Mouse (Mus musculus) heart, postnatal 10 days (tissue): ENCODE results near the gene Olfr937. TPM values are rescaled to one million over a fixed set of nuclear protein-coding genes. Genes with fewer than 3 reads are reported as not detected.

Experiments
- DNase-seq, 2 experiments: peaks; one replicate each; pipeline ENCODE4 v3.0.0; 2021
- intact Hi-C: fragments of 180-260 bp; cut with DNase I; formaldehyde crosslinking; loops from one replicate; pipeline ENCODE4 v1.15.1; 2025
- microRNA-seq, 2 experiments: library from miRNA; unstranded; fragments of <30 nt; microRNA quantifications; one replicate each; pipeline ENCODE4 v1.2.0; 2022
- total RNA-seq, 2 experiments: library from RNA; stranded (reverse); gene quantifications; 2 replicates each; pipeline ENCODE4 v1.2.3; 2021

Olfr937 gene
- total RNA-seq = not detected

DNA sequence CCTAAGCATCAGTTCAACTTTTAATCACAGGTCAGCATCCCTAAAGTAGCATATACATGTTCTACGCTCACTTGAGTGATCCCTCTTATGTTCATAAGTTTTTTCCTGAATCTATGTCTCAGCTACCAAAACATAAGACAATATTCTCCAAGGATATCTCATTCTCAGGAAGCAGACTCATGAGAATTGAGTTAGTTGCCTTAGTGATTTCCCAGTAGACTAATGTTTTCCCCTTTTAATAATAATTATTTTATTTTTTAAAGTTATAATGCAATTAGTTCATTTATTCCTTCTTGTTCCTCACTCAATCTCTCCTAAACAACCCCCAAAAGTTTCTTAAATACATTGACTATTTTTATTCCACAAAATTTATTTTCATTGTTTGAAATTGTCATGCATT, at the start of gene Olfr937:
Gene Olfr937, minus strand, starts transcription at position 101 of the 400 bp plus-strand sequence.
- intact Hi-C loops = no loop called here
- DNase-seq = no peak

DNA sequence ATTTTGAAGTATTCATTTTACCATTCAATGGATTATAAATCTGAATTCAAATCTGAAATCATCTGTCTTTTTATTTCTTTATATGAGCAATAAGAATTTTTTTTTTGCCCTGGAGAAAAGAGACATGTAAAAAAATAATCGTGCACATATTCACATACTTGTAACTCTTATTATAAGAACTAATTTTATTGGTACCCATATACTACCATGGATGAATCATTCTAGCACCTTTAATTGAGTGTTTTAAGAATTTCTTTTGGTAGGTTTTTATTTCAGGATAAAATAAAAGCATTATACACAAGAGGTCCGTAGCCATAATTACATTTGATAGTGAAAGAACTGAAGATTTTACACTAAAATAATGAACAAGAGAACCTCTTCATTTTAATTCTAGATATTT, 14.0 kb upstream of the Olfr937 start, which contains the start of gene Olfr938:
Gene Olfr938, minus strand, starts transcription at position 101 of the 400 bp plus-strand sequence.
- intact Hi-C loops = no loop called here

DNA sequence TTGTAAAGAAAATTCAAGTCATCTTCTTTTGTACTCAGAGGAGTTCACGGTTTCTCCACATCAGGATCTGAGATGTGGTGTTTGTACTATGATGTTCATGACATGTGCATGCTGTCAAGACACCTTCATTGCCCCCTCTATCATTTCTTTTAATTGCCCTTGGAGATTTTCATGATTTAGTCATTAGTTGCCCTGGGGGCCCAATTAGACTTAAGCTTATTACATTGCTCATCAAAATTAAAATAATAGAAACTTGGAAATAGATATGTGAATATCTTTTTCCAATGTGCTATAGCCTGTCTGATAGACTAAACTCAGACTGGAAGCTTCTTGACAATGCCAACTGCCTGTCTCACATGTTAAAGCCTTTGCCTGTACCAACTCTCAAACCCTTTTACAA, 41.5 kb downstream of the Olfr937 start, which contains the start of gene Olfr146:
Gene Olfr146, minus strand, starts transcription at position 101 of the 400 bp plus-strand sequence.
- intact Hi-C loops = no loop called here
- no peak for DNase-seq

More for the DNA sequence above, 14.0 kb upstream of the Olfr937 start, which contains the start of gene Olfr938:
- DNase-seq = no peak

Small RNA genes within 50 kb of the gene (microRNA-seq; reads per million reads assigned to microRNA genes)
- gene Gm25032 = 0 reads per million in 2 experiments
- 0 reads per million in 2 experiments for gene Gm25529

Other genes with a start within 250 kb of the Olfr937 start
- not detected for gene Olfr923, start 238.4 kb downstream of the Olfr937 start, total RNA-seq
- gene Olfr924, start 220.5 kb downstream of the Olfr937 start, total RNA-seq = not detected
- not detected for gene Olfr26, start 209.9 kb downstream of the Olfr937 start, total RNA-seq
- gene Olfr926, start 187.8 kb downstream of the Olfr937 start, total RNA-seq = not detected
- gene Olfr930, start 135.1 kb downstream of the Olfr937 start, total RNA-seq = not detected
- gene Olfr933, start 92.6 kb downstream of the Olfr937 start, total RNA-seq = not detected
- gene Olfr934, start 76.6 kb downstream of the Olfr937 start, total RNA-seq = not detected
- gene Olfr935, start 65.3 kb downstream of the Olfr937 start, total RNA-seq = not detected
- gene Olfr146, start 41.6 kb downstream of the Olfr937 start, total RNA-seq = not detected
- gene Olfr938, start 13.9 kb upstream of the Olfr937 start, total RNA-seq = not detected
- not detected for gene Olfr27, start 63.2 kb upstream of the Olfr937 start, total RNA-seq
- not detected for gene Olfr943, start 101.4 kb upstream of the Olfr937 start, total RNA-seq
- not detected for gene Olfr944, start 137.0 kb upstream of the Olfr937 start, total RNA-seq
- not detected for gene Olfr1537, start 185.0 kb upstream of the Olfr937 start, total RNA-seq
- not detected for gene Olfr945, start 211.9 kb upstream of the Olfr937 start, total RNA-seq